Mouse (Mus musculus) brain, embryonic 18.5 days (tissue): Measurements from ENCODE around the gene Ccin.

Source experiments
- DNase-seq: peaks from one replicate; pipeline ENCODE4 v3.0.0-alpha.2; 2012; ENCODE audit warnings: low read depth, low spot score

The Ccin gene

GRCm38 (mm10) chr4:43983181-43983580 is at the start of gene Ccin:
Gene Ccin (plus strand): TSS chr4:43983483.
- no peak for DNase-seq

DNA sequence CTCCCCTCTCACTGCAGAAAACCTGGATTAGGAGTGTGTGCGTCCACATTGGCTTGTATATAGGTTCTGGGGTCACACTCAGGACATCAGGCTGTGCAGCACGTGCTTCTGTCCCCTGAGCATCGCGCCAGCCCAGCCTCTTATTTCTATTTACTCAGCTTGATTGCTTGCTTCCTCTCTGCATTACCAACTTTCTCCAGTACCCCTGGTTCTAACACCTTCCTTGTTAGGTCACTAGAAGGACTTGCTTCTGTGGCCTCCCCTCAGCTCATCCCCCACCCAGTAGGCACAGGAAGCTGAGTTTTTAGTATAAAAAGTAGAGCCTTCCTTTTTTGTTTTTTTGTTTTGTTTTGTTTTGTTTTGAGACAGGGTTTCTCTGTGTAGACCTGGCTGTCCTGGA is 47.1 kb upstream of the Ccin start:
- no peak for DNase-seq

- DNase-seq = no peak
These were observed 46.3 kb upstream of the Ccin start for GRCm38 (mm10) chr4:43936749-43937674.

- no peak for DNase-seq
These were observed 42.0 kb upstream of the Ccin start for GRCm38 (mm10) chr4:43941315-43941714.

DNA sequence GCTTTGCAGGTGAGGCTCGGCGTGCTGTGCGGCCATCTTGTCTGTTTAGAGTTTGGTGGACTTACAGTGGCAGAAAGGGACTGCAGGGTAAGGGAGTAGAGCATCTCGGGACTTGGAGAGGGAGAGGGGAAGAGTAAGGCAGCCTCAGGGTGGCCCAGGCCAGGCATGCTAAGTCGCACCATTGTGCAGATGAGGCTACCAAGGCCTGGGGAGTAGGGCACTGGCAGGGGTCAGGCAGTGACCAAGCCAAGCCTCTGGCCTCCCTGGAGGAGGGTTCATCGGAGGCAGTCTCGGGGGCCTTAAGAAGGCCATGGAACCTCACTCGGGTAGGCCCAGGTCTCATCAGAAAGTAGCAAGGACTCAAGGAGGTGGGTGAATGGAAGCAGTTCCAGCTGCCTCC is 40.9 kb upstream of the Ccin start:
- DNase-seq = no peak

DNA sequence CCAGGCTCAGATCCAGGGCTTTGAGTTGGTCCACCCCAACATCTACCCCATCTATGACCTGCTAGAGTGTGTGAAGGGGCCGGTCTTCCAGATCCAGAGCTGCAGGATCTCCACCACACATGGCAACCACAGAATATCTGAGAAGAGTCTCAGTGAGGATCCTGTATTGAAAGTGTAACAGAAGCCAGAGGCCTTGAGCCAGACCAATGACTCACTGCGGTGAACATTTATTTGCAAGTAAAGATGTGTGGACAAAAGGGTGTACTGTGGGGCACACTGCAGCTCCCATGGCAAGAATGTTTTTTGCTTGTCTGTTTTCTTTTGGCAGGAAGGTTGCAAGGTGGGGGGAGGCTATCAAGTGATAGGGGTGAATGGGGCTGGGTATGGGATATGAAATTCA is 35.7 kb upstream of the Ccin start:
- no peak for DNase-seq

- no peak for DNase-seq
These were observed 25.9 kb upstream of the Ccin start, which contains the start of gene Glipr2 for GRCm38 (mm10) chr4:43957292-43957845. Gene Glipr2 (plus strand): TSS chr4:43957401.

DNA sequence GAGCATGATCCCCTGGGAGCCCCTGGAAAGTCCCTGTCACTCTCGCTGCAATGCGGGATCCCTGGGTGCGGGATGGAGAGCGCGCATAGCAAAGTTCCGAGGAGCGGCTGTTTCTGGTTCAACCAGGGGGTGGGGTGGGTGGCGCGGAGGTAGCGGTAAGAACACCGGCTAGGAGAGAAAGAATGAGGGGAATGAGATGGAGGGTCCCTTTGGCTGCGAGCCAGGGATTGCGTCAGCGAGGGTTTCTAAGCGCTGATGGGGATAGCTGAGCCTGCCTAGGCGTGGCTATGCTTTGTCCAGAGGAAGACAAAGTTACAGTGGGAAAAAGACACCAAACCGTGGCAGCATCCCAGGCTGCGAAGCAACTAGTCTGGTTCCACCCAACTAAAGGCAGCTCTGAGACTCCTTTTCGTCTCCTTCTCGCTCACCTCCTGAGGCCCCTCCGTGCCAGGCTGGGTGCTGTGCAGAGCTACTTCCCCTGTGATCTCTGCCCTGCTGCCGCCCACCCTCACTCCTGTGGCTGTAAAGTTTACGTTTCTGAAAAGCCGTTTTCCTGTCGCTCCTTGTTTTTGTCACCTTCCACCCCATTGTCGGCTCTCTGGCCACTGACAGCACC is 25.3 kb upstream of the Ccin start:
- no peak for DNase-seq

DNA sequence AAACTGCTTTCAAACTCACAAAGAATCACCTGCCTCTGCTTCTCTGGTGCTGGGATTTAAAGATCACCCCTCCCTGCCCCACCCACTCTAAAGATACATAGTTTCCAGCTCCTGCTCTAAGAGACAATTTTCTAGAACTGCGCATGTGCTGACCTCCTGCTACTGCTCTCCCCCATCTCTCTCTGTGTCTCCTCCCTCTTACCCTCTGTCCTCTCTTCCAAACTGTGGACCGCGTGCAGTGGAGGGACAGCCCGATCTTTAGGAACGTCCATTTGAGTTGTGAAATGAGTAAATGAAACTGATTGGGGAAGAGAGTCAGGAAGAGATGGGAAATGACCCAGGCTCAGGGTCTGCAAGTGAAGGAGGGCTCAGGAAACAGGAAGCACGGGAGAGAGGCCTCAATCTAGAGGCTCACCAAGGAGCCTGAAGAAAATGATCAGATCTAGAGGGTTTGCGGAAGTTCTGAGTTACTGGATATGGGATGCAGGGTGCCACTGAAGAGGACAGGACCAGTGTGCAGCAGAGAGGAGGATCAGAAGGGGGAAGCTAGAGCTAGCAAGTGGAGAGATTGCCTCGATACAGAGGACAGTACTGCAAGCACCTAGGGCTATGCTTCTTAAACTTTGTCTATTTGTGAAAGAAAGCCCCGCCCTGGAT is 23.6 kb upstream of the Ccin start:
- DNase-seq = no peak

DNA sequence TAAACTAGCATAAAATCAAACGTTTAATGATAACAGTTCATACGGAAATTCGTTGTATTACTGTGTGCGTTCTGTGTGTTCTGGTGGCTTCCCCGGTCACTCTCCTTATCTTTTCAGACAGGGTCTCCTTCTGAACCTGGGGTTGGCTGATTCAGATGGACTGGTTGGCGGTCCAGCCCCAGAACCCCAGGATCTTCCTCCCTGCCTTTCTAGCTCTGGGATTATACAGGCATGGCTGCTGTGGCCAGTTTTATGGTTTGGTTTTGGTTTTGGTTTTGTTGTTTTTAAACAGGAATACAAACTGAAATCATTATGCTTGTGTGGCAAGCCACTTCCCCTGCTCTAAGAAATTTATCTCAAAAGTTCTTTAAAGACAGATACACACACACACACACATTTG is 23.1 kb upstream of the Ccin start:
- no peak for DNase-seq

DNA sequence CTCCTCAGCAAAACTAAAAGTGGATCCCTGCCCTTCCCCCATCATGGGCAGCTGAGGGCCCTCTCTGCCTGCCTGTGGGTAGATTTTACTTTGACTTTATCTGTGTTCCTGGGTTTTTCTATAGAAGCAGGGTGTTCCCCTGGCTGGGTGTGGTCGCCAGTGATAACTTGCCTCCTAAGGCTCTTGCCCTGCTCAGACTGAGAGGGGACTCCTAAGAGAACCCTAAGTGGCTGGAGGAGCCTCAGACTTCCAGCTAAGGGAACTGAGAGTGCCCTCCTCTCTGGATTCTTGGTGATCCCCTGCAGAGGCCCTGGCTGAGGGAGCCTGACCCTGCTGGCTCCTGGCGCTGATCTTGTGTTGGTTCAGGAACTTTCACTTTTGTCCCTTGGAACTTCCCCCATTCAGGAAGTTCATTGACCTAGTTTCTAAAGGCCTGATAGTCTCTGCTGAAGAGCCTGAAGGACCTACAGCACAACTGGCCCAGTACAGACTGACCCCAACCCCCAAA is 18.9 kb upstream of the Ccin start:
- DNase-seq = no peak

DNA sequence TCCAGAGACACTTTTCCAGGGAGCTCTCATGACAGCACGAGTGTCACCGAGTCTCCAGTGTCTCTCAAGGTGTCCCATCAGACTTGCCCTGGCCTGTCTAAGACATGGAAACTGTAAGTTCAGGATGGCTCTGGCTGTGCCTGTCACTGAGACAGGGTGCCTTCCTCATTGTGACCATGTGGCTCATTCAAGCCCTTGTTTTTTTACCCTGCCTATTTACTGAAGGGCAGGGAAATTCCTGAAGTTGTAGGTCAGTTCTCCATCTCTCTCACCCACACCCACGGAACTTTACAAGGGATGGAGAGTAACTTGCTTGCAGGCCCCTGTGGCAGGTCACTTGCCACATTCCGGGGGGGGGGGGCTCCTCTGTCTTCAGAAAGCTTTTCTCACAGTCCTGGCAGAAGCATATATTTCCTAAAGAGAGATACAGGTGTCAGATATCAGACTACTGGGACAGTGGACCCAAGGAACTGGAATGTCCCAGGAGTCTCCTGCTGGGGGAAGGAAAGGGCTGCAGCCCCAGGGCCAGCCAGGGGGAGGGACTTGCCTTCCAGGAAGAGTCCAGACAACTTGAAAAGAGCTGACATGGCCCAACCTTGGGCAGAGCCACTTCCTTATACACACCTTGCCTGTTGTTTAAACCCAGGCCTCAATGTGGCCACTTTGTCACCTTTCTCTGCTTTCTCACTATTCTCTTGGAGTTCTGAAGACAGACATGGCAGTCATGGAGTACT is 18.2 kb upstream of the Ccin start:
- DNase-seq = no peak

DNA sequence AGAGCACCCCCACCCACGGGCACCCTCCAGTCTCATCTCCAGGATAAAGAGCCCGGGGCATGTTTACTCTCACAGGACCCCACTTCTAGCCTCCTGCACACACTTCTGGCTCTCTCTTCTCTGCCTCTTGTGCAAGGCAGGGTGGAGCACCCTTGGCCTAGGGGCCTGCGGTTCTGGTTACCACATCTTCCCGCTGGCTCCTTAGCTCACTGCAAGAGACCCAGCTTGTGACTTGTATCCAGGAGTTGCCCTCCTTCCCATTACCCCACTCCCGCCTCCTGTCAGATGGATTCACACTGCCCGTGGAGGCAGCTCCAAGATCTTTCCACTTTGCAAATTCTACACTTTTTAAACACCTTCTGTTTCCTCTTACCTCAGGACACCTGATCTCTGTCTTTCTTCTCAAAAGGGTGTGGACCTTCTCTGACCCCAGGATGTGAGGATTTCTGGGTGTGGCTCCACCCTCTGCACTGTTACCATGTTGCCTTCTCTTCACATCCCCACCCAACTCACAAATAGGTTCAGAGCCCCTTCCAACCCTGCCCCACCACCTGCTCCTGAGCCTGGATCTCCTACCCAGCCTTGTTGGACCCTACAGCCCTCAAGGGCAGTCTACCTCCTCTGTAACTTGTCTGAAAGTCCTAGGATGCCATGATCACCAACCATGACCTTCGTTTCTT is 17.3 kb upstream of the Ccin start:
- no peak for DNase-seq

DNA sequence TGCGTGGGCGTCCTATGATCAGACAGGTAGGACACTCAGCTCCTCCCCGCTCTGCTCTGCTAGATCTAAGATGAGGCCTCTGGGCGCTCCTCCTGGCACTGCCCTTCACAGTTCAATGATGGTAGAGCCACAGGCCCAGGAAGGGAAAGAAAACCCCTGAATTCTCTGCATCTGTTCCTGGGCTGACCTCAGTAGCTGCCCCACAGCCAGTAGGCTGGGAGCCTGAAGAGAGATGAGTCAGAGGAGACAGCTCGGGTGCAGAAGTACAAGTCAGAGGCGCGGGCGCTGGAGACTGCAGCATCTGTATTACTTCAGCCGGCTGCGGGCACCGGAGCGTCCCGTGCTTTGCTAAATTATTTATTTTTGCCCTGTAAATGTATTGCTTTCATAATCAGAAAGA is 14.6 kb upstream of the Ccin start:
- DNase-seq = no peak

GRCm38 (mm10) chr4:43969373-43969772 is 13.9 kb upstream of the Ccin start:
- no peak for DNase-seq

DNA sequence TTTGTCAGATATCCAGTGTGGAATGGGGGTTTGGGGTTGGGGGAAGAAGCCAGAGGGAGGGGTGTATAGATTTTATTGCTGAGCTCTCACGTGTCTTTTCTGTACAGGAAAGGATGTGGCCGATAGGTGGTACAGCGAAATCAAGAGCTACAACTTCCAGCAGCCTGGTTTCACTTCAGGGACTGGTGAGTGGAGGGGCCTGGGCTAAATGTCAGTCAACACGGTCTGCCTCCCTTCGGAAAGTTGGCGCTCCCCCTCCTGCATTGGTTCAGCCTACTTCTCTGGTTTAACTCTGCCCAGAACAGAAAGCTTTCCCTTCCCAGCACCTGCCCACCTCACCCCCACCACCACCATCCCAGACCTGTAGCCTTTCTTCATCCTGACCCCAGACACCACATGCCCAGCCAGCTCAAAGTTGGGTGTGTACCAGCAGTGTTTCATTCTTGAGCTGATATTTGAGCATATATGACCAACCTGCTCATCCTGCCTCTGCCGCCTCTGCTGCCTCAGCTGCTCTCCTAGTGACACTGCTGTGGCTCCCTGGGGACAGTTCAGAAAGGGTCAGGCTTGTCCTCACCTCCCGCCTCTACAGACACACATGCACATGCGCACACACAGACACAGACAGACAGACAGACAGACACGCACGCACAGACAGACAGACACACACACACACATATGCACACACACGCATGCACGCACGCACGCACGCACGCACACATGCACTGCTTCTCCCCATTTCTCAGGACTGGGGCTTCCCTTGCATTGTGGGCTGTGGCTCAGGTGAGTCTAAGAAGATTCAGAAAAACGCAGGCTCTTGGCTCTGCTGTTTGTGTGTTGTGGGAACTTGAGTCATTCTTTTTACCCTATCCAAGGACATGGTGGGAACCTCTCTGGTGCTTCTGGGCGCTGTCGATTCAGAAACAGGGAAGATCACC is 12.6 kb upstream of the Ccin start:
- no peak for DNase-seq

GRCm38 (mm10) chr4:43971541-43972136 is 11.6 kb upstream of the Ccin start:
- DNase-seq = no peak

DNA sequence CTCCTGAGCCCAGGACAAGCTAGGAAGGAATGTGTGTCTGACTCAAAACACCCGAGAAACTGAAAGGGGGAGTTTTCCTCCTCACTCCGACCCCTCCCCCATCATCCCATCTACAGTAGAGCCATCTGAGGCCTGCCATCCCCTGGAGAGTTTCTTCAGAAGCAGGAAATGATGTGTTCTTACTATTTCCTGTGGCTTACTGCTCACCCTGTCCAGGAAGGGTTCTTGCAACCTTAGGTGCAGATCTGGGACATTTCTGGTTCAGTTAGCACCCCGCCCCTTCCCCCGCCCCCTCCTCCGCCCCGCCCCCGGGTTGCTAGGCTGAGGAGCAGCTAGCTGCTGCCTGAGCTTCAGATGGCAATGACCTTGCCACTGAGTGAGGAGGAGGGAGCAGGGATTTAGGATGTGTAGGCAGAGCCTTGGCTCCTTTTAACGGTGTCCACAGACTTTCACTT is 11.1 kb upstream of the Ccin start:
- DNase-seq = no peak

GRCm38 (mm10) chr4:43973526-43973981 is 9.7 kb upstream of the Ccin start:
- DNase-seq = no peak
